Comparison of ENCODE assay signal across 11 mouse cellular contexts in genomic region chr12:73039939-73040562, GRCm38 (mm10). TPM values are rescaled to one million over a fixed set of nuclear protein-coding genes. Genes with fewer than 3 reads are reported as not detected.
DNase-seq lines count a peak whose midpoint lies in the region; ATAC-seq lines count a peak whose summit lies in the region.
"Had no signal": no experiment of that assay in that cellular context is flagged by ENCODE, and none has a peak within 500 bp of the region (broad histone marks: within the 10 kb centered on the region; RNA-seq: fewer than 3 reads in every experiment).

No protein-coding gene starts in this region.

- H3K9me3 ChIP-seq in heart, embryonic 15.5 days (replicated peaks): no peaks in the 10 kb centered on the region
- H3K9me3 ChIP-seq in limb, embryonic 12.5 days: no peaks in the 10 kb centered on the region
- H3K9me3 ChIP-seq: lung, embryonic 15.5 days had no signal

- no peak overlapping the region for H3K4me2 ChIP-seq in heart, embryonic 15.5 days
- peak overlapping the region; percentile 75 for H3K4me2 ChIP-seq in limb, embryonic 12.5 days
- H3K4me2 ChIP-seq: lung, embryonic 15.5 days had no signal

- H3K4me1 ChIP-seq in heart, embryonic 15.5 days (replicated peaks): peaks cover 17% of the 10 kb centered on the region
- H3K4me1 ChIP-seq in brown adipose tissue, adult 24 weeks (ENCODE audit: control insufficient read depth, insufficient read depth, insufficient read length, low read length): peaks cover 5% of the 10 kb centered on the region; the same call in 1 of the 2 replicates
- H3K4me1 ChIP-seq in limb, embryonic 12.5 days (replicated peaks): peaks cover 40% of the 10 kb centered on the region

- no peak overlapping the region for H3K9ac ChIP-seq in heart, embryonic 15.5 days
- peak overlapping the region; percentile 61 for H3K9ac ChIP-seq in limb, embryonic 12.5 days (replicated peaks)
- H3K9ac ChIP-seq: lung, embryonic 15.5 days had no signal

- H3K36me3 ChIP-seq in heart, embryonic 15.5 days: no peaks in the 10 kb centered on the region
- peaks cover 10% of the 10 kb centered on the region; the same call in 1 of the 2 replicates for H3K36me3 ChIP-seq in limb, embryonic 12.5 days
- H3K36me3 ChIP-seq: lung, embryonic 15.5 days had no signal

- peak overlapping the region; percentile 15; the same call in 1 of the 2 replicates for H3K4me3 ChIP-seq in heart, embryonic 15.5 days
- H3K4me3 ChIP-seq in brown adipose tissue, adult 24 weeks (ENCODE audit: insufficient read depth, low read depth, low read length): 0 out of 2 replicates have a peak overlapping the region, but pooled peaks have one; percentile 2
- peak overlapping the region; percentile 80 for H3K4me3 ChIP-seq in limb, embryonic 12.5 days (replicated peaks)
- H3K4me3 ChIP-seq: lung, embryonic 15.5 days had no signal

- 10% methylated on average over 18 of the region's 18 CpGs for WGBS in heart, embryonic 15.5 days
- 2% methylated on average over 18 of the region's 18 CpGs for WGBS in limb, embryonic 12.5 days

- no peak for DNase-seq in heart, adult 9 months (ENCODE audit: low spot score in 2 of 2)
- DNase-seq in ES-CJ7 (ENCODE audit: low read depth, low spot score): peak; percentile 48
- no peak for DNase-seq in left cerebral cortex, adult 8-10 months (ENCODE audit: low spot score in 2 of 2)
- DNase-seq: cerebellum, postnatal 25 days; kidney, adult 8-10 months had no signal

- H3K27me3 ChIP-seq in heart, embryonic 15.5 days: peaks cover 79% of the 10 kb centered on the region
- peaks cover 77% of the 10 kb centered on the region for H3K27me3 ChIP-seq in limb, embryonic 12.5 days

- no peak overlapping the region for H3K27ac ChIP-seq in heart, embryonic 15.5 days
- no peak overlapping the region for H3K27ac ChIP-seq in brown adipose tissue, adult 24 weeks (replicated peaks; ENCODE audit: low read depth, low read length)
- peak overlapping the region; percentile 68 for H3K27ac ChIP-seq in limb, embryonic 12.5 days
- H3K27ac ChIP-seq: lung, embryonic 15.5 days had no signal

- ATAC-seq in heart, embryonic 15.5 days (replicated peaks; ENCODE audit: insufficient number of reproducible peaks, insufficient read depth, low FRiP score, low read depth): no peak; the same call in 1 of the 2 replicates
- no peak for ATAC-seq in limb, embryonic 12.5 days (ENCODE audit: insufficient number of reproducible peaks, insufficient read depth, low FRiP score, low TSS enrichment, low read depth)
- ATAC-seq in activated CD4-positive, CD25-positive, alpha-beta regulatory T cell, adult 4 months: no peak

RNA-seq across cellular contexts. Expression of gene Six1, which starts 13.6 kb away (rescaled TPM):
- polyA plus RNA-seq in heart, embryonic 15.5 days (2015; fragmentation: Nextera tagmentation; extraction: Ambion mirVana): 0.62 and 3.7 TPM in 2 replicates
- polyA plus RNA-seq in brown adipose tissue, adult 24 weeks (2012; ENCODE audit: insufficient read depth, insufficient read length, missing spikeins): 14.0 and 20.7 TPM in 2 replicates
- 60.3 and 72.1 TPM in 2 replicates for polyA plus RNA-seq in limb, embryonic 12.5 days (2016; fragmentation: Nextera tagmentation; extraction: Ambion mirVana)
- total RNA-seq in left cerebral cortex, adult 8-10 months (2022): under 1 TPM in 3 of 4 experiments, not detected in 1; 0.25 to 0.70 (median 0.65) TPM
- not detected for polyA plus RNA-seq in activated CD4-positive, CD25-positive, alpha-beta regulatory T cell, adult 4 months (2017; shearing (Covaris generic))
- polyA plus RNA-seq: small intestine, adult 2 months had no signal

Comparison
In these comparisons a context has a peak if more than half of its experiments do, and no peak if none do; other contexts are left out.
1. H3K4me3 ChIP-seq: peak in every context shown above with its lines; median percentile 80 in limb, embryonic 12.5 days; 15 in heart, embryonic 15.5 days; 2 in brown adipose tissue, adult 24 weeks.